In the genomic region with DNA sequence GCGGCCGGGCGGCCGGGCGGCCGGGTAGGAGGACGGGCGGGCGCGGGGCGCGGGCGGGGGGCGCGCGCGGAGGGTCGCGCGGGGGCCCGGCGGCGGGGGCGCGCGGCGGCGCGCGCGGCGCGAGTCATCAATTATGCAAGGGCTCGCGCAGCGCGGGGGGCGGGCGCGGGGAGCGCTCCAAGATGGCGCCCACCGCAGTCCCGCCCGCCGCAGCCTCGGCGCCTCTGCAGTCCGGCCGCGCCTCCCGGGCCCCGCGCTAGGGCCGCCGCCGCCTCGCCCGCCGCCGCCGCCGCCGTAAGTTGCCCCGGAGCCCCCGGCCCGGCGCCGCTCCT, we compare ENCODE assay signal across 8 mouse cellular contexts. TPM values are rescaled to one million over a fixed set of nuclear protein-coding genes. Genes with fewer than 3 reads are reported as not detected.
DNase-seq lines count a peak whose midpoint lies in the region; ATAC-seq and TF ChIP-seq lines count a peak whose summit lies in the region.
"Had no signal": no experiment of that assay in that cellular context is flagged by ENCODE, and none has a peak within 500 bp of the region (broad histone marks: within the 10 kb centered on the region; RNA-seq: fewer than 3 reads in every experiment).

No protein-coding gene starts in this region.

- peak; percentile 52; the same call in 1 of the 2 replicates for ATAC-seq in lung, embryonic 15.5 days (ENCODE audit: borderline replicate concordance, extremely low read depth, low FRiP score, low TSS enrichment)
- peak; percentile 76 for ATAC-seq in forebrain, embryonic 14.5 days
- peak; percentile 77 for ATAC-seq in midbrain, postnatal 0 days (ENCODE audit: low FRiP score)
- ATAC-seq in monocyte, adult 5-6 weeks (replicated peaks; ENCODE audit: insufficient number of reproducible peaks, low FRiP score, low TSS enrichment, poor library complexity, severe bottlenecking): no peak

- TF ChIP-seq CTCF in lung, adult 2 months (IDR thresholded peaks at IDR 0.05; ENCODE audit: insufficient read depth, low read length): no peak
- TF ChIP-seq CTCF in left cerebral cortex, adult 2 months (IDR thresholded peaks at IDR 0.05): no peak
- TF ChIP-seq CTCF in midbrain, postnatal 0 days (IDR thresholded peaks at IDR 0.05): no peak

- H3K36me3 ChIP-seq in lung, embryonic 15.5 days: no peaks in the 10 kb centered on the region
- no peaks in the 10 kb centered on the region for H3K36me3 ChIP-seq in forebrain, embryonic 14.5 days (ENCODE audit: control insufficient read depth, insufficient read depth, low read length)
- H3K36me3 ChIP-seq in midbrain, postnatal 0 days (ENCODE audit: insufficient read depth, low read length): no peaks in the 10 kb centered on the region

- peaks cover 9% of the 10 kb centered on the region; the same call in 1 of the 2 replicates for H3K4me1 ChIP-seq in lung, embryonic 15.5 days
- peaks cover 3% of the 10 kb centered on the region; the same call in 1 of the 2 replicates for H3K4me1 ChIP-seq in lung, adult 2 months (ENCODE audit: control insufficient read depth, insufficient read depth, low read length)
- peaks cover 10% of the 10 kb centered on the region for H3K4me1 ChIP-seq in forebrain, embryonic 14.5 days (ENCODE audit: control insufficient read depth, insufficient read depth, low read length)
- 0 out of 2 replicates have a peak, but pooled peaks cover 3% of the 10 kb centered on the region for H3K4me1 ChIP-seq in midbrain, postnatal 0 days (ENCODE audit: insufficient read depth, low read length)

- intact Hi-C loops in left cerebral cortex, adult 2 months (cut with DNase I): loop anchor here (1.0 to 5.0 kb wide), 4 partner anchors 32 to 177 kb away; partner anchors contain the start of genes Gm47841 and Slc4a8

- TF ChIP-seq POLR2A in lung, adult 2 months (IDR thresholded peaks at IDR 0.05; ENCODE audit: borderline replicate concordance, extremely low read depth, low read depth, low read length): no peak

- no peak overlapping the region for H3K27ac ChIP-seq in lung, embryonic 15.5 days
- peak overlapping the region; percentile 85 for H3K27ac ChIP-seq in forebrain, embryonic 14.5 days (ENCODE audit: low read depth, low read length)
- peak overlapping the region; percentile 97; the same call in 1 of the 2 replicates for H3K27ac ChIP-seq in left cerebral cortex, adult 2 months
- H3K27ac ChIP-seq in midbrain, postnatal 0 days (ENCODE audit: low read depth, low read length): peak overlapping the region; percentile 85

- H3K4me2 ChIP-seq in lung, embryonic 15.5 days: peak overlapping the region; percentile 88
- H3K4me2 ChIP-seq in forebrain, embryonic 14.5 days (ENCODE audit: low read length): peak overlapping the region; percentile 83
- peak overlapping the region; percentile 82 for H3K4me2 ChIP-seq in midbrain, postnatal 0 days (ENCODE audit: low read depth, low read length, poor library complexity, severe bottlenecking)

- peak overlapping the region; percentile 63 for H3K4me3 ChIP-seq in lung, embryonic 15.5 days
- no peak overlapping the region for H3K4me3 ChIP-seq in lung, adult 2 months (replicated peaks; ENCODE audit: extremely low read depth, low read depth, low read length)
- peak overlapping the region; percentile 84 for H3K4me3 ChIP-seq in forebrain, embryonic 14.5 days (ENCODE audit: low read depth, low read length)
- H3K4me3 ChIP-seq in left cerebral cortex, adult 2 months: peak overlapping the region; percentile 86
- peak overlapping the region; percentile 84 for H3K4me3 ChIP-seq in midbrain, postnatal 0 days (ENCODE audit: low read depth, low read length)
- H3K4me3 ChIP-seq: myocyte had no signal

- H3K27me3 ChIP-seq in lung, embryonic 15.5 days: peaks cover 70% of the 10 kb centered on the region
- H3K27me3 ChIP-seq in forebrain, embryonic 14.5 days (replicated peaks; ENCODE audit: control insufficient read depth, insufficient read depth, low read length): peaks cover 8% of the 10 kb centered on the region; the same call in 1 of the 2 replicates
- no peaks in the 10 kb centered on the region for H3K27me3 ChIP-seq in midbrain, postnatal 0 days (ENCODE audit: insufficient read depth, low read length)

- H3K9ac ChIP-seq in lung, embryonic 15.5 days: peak overlapping the region; percentile 41; the same call in 1 of the 2 replicates
- peak overlapping the region; percentile 92 for H3K9ac ChIP-seq in forebrain, embryonic 14.5 days (ENCODE audit: low read length)
- H3K9ac ChIP-seq in midbrain, postnatal 0 days (replicated peaks; ENCODE audit: low read length, poor library complexity, severe bottlenecking): peak overlapping the region; percentile 91

- WGBS in lung, embryonic 15.5 days: 0% methylated on average over 1 of the region's 69 CpGs
- WGBS in lung, adult 2 months: 9% methylated on average over 60 of the region's 69 CpGs
- under 1% methylated on average over 14 of the region's 69 CpGs for WGBS in forebrain, embryonic 14.5 days
- no CpG with 5 or more reads among the region's 69 CpGs for WGBS in midbrain, postnatal 0 days

- DNase-seq in lung, adult 2 months: no peak
- peak; percentile 74 for DNase-seq in cerebellum, adult 11 months
- DNase-seq in forebrain, embryonic 14.5 days (ENCODE audit: low spot score): peak; percentile 86
- peak; percentile 64 to 74 for DNase-seq in left cerebral cortex, adult 2 months (ENCODE audit: extremely low spot score in 1 of 2, low spot score in 2 of 2)
- DNase-seq in midbrain, postnatal 0 days (ENCODE audit: low spot score): peak; percentile 88

- peaks cover under 1% of the 10 kb centered on the region; the same call in 1 of the 2 replicates for H3K9me3 ChIP-seq in lung, embryonic 15.5 days
- H3K9me3 ChIP-seq in forebrain, embryonic 14.5 days (replicated peaks; ENCODE audit: control insufficient read depth, low read length): no peaks in the 10 kb centered on the region
- no peaks in the 10 kb centered on the region for H3K9me3 ChIP-seq in midbrain, postnatal 0 days (ENCODE audit: low read length)

RNA-seq across cellular contexts. Expression of gene Scn8a, which starts 1.1 kb away (rescaled TPM):
- polyA plus RNA-seq in lung, embryonic 15.5 days (2015; fragmentation: Nextera tagmentation; extraction: Ambion mirVana): 1.4 and 2.1 TPM in 2 replicates
- 0.14 and 0.27 TPM in 2 replicates for polyA plus RNA-seq in lung, adult 2 months (2012; rRNA removed)
- 6.8 and 12.5 TPM in 2 replicates for polyA plus RNA-seq in forebrain, embryonic 14.5 days (2014; fragmentation: Nextera tagmentation; extraction: Ambion mirVana)
- 100 to 1,000 TPM; 250 to 260 TPM for total RNA-seq in left cerebral cortex, adult 2 months (2021)
- 31.3 and 37.7 TPM in 2 replicates for total RNA-seq in midbrain, postnatal 0 days (2014; rRNA removed)
- 14.1 and 22.4 TPM in 2 replicates for polyA plus RNA-seq in midbrain, postnatal 0 days (2015; fragmentation: Nextera tagmentation; extraction: Ambion mirVana)
- total RNA-seq in monocyte, adult 5-6 weeks (2017): not detected in 3 replicates
- polyA plus RNA-seq: myocyte had no signal

Comparison
In these comparisons a context has a peak if more than half of its experiments do, and no peak if none do; other contexts are left out.
1. H3K9ac ChIP-seq: peak in every context shown above with its lines; median percentile 92 in forebrain, embryonic 14.5 days; 91 in midbrain, postnatal 0 days; 41 in lung, embryonic 15.5 days.